Mouse (Mus musculus): Measurements from ENCODE around the gene Mtmr14. TPM values are rescaled to one million over a fixed set of nuclear protein-coding genes. Genes with fewer than 3 reads are reported as not detected.

Mtmr14 gene
- total and polyA plus RNA-seq, 2 experiments: 22.4 to 32.8 TPM

GRCm38 (mm10) chr6:113245585-113245984 is 7.9 kb downstream of the Mtmr14 start:
- no peaks in the 10 kb centered on the region for H3K4me1 ChIP-seq (ENCODE audit: control insufficient read depth, insufficient read depth, low read length)
- H3K79me2 ChIP-seq (ENCODE audit: control insufficient read depth, insufficient read depth, low read length): peaks cover 3% of the 10 kb centered on the region; the same call in 1 of the 2 replicates
- H3K27me3 ChIP-seq (ENCODE audit: control insufficient read depth, insufficient read depth, low read length): no peaks in the 10 kb centered on the region
- no peak overlapping the region for H3K27ac ChIP-seq (replicated peaks; ENCODE audit: insufficient read depth, low read depth, low read length)
- WGBS: 85% methylated on average over 2 of the region's 2 CpGs
- no peak for DNase-seq (ENCODE audit: extremely low read depth, low read depth, low spot score)
- no peak overlapping the region for H3K9ac ChIP-seq (ENCODE audit: low read depth, low read length)
- peaks cover 27% of the 10 kb centered on the region for H3K36me3 ChIP-seq (ENCODE audit: control insufficient read depth, insufficient read depth, low read length)
- no peak overlapping the region for H3K4me3 ChIP-seq (ENCODE audit: insufficient read depth, low read depth, low read length)
- TF ChIP-seq CTCF (IDR thresholded peaks at IDR 0.05; ENCODE audit: low read depth, low read length) (no peak), POLR2A (IDR thresholded peaks at IDR 0.05; ENCODE audit: extremely low read depth, insufficient read depth, low read length) (no peak)

GRCm38 (mm10) chr6:113250786-113251185 is 13.1 kb downstream of the Mtmr14 start:
- H3K36me3 ChIP-seq (ENCODE audit: control insufficient read depth, insufficient read depth, low read length): peaks cover 39% of the 10 kb centered on the region
- no peaks in the 10 kb centered on the region for H3K4me1 ChIP-seq (ENCODE audit: control insufficient read depth, insufficient read depth, low read length)
- DNase-seq (ENCODE audit: extremely low read depth, low read depth, low spot score): no peak
- 86% methylated on average over 5 of the region's 5 CpGs for WGBS
- TF ChIP-seq CTCF (IDR thresholded peaks at IDR 0.05; ENCODE audit: low read depth, low read length): no peak
- no peak for TF ChIP-seq POLR2A (IDR thresholded peaks at IDR 0.05; ENCODE audit: extremely low read depth, insufficient read depth, low read length)
- no peak overlapping the region for H3K27ac ChIP-seq (replicated peaks; ENCODE audit: insufficient read depth, low read depth, low read length)
- no peaks in the 10 kb centered on the region for H3K27me3 ChIP-seq (ENCODE audit: control insufficient read depth, insufficient read depth, low read length)
- H3K9ac ChIP-seq (ENCODE audit: low read depth, low read length): no peak overlapping the region
- H3K4me3 ChIP-seq (ENCODE audit: insufficient read depth, low read depth, low read length): no peak overlapping the region
- no peaks in the 10 kb centered on the region for H3K79me2 ChIP-seq (ENCODE audit: control insufficient read depth, insufficient read depth, low read length)

- Histone ChIP-seq H3K79me2 (ENCODE audit: control insufficient read depth, insufficient read depth, low read length) (no peaks in the 10 kb centered on the region), H3K36me3 (ENCODE audit: control insufficient read depth, insufficient read depth, low read length) (peaks cover 48% of the 10 kb centered on the region), H3K27ac (replicated peaks; ENCODE audit: insufficient read depth, low read depth, low read length) (no peak overlapping the region), H3K4me1 (ENCODE audit: control insufficient read depth, insufficient read depth, low read length) (no peaks in the 10 kb centered on the region), H3K4me3 (ENCODE audit: insufficient read depth, low read depth, low read length) (no peak overlapping the region), H3K9ac (ENCODE audit: low read depth, low read length) (no peak overlapping the region), H3K27me3 (ENCODE audit: control insufficient read depth, insufficient read depth, low read length) (no peaks in the 10 kb centered on the region)
- TF ChIP-seq CTCF (IDR thresholded peaks at IDR 0.05; ENCODE audit: low read depth, low read length) (no peak), POLR2A (IDR thresholded peaks at IDR 0.05; ENCODE audit: extremely low read depth, insufficient read depth, low read length) (no peak)
- DNase-seq (ENCODE audit: extremely low read depth, low read depth, low spot score): no peak
Measured at GRCm38 (mm10) chr6:113251921-113252320, 14.3 kb downstream of the Mtmr14 start.

GRCm38 (mm10) chr6:113254899-113255298 is 17.3 kb downstream of the Mtmr14 start:
- Histone ChIP-seq H3K9ac (ENCODE audit: low read depth, low read length) (no peak overlapping the region), H3K79me2 (ENCODE audit: control insufficient read depth, insufficient read depth, low read length) (no peaks in the 10 kb centered on the region), H3K4me3 (ENCODE audit: insufficient read depth, low read depth, low read length) (no peak overlapping the region), H3K36me3 (ENCODE audit: control insufficient read depth, insufficient read depth, low read length) (peaks cover 65% of the 10 kb centered on the region), H3K27ac (replicated peaks; ENCODE audit: insufficient read depth, low read depth, low read length) (no peak overlapping the region), H3K4me1 (ENCODE audit: control insufficient read depth, insufficient read depth, low read length) (no peaks in the 10 kb centered on the region), H3K27me3 (ENCODE audit: control insufficient read depth, insufficient read depth, low read length) (no peaks in the 10 kb centered on the region)
- TF ChIP-seq POLR2A (IDR thresholded peaks at IDR 0.05; ENCODE audit: extremely low read depth, insufficient read depth, low read length): no peak
- no peak for TF ChIP-seq CTCF (IDR thresholded peaks at IDR 0.05; ENCODE audit: low read depth, low read length)
- no peak for DNase-seq (ENCODE audit: extremely low read depth, low read depth, low spot score)

- WGBS: 89% methylated on average over 8 of the region's 8 CpGs
- no peaks in the 10 kb centered on the region for H3K79me2 ChIP-seq (ENCODE audit: control insufficient read depth, insufficient read depth, low read length)
- DNase-seq (ENCODE audit: extremely low read depth, low read depth, low spot score): no peak
- no peaks in the 10 kb centered on the region for H3K27me3 ChIP-seq (ENCODE audit: control insufficient read depth, insufficient read depth, low read length)
- peaks cover 53% of the 10 kb centered on the region for H3K36me3 ChIP-seq (ENCODE audit: control insufficient read depth, insufficient read depth, low read length)
- TF ChIP-seq POLR2A (IDR thresholded peaks at IDR 0.05; ENCODE audit: extremely low read depth, insufficient read depth, low read length): no peak
- no peak for TF ChIP-seq CTCF (IDR thresholded peaks at IDR 0.05; ENCODE audit: low read depth, low read length)
- no peak overlapping the region for H3K9ac ChIP-seq (ENCODE audit: low read depth, low read length)
- no peak overlapping the region for H3K27ac ChIP-seq (replicated peaks; ENCODE audit: insufficient read depth, low read depth, low read length)
- H3K4me3 ChIP-seq (ENCODE audit: insufficient read depth, low read depth, low read length): no peak overlapping the region
- H3K4me1 ChIP-seq (ENCODE audit: control insufficient read depth, insufficient read depth, low read length): no peaks in the 10 kb centered on the region
Measured at GRCm38 (mm10) chr6:113261174-113261858, 23.7 kb downstream of the Mtmr14 start.

GRCm38 (mm10) chr6:113263531-113263930 is 25.9 kb downstream of the Mtmr14 start:
- H3K79me2 ChIP-seq (ENCODE audit: control insufficient read depth, insufficient read depth, low read length): no peaks in the 10 kb centered on the region
- no peak overlapping the region for H3K4me3 ChIP-seq (ENCODE audit: insufficient read depth, low read depth, low read length)
- no peak for DNase-seq (ENCODE audit: extremely low read depth, low read depth, low spot score)
- H3K36me3 ChIP-seq (ENCODE audit: control insufficient read depth, insufficient read depth, low read length): peaks cover 49% of the 10 kb centered on the region
- WGBS: 93% methylated on average over 6 of the region's 6 CpGs
- H3K27ac ChIP-seq (replicated peaks; ENCODE audit: insufficient read depth, low read depth, low read length): no peak overlapping the region
- TF ChIP-seq POLR2A (IDR thresholded peaks at IDR 0.05; ENCODE audit: extremely low read depth, insufficient read depth, low read length) (no peak), CTCF (IDR thresholded peaks at IDR 0.05; ENCODE audit: low read depth, low read length) (no peak)
- H3K9ac ChIP-seq (ENCODE audit: low read depth, low read length): no peak overlapping the region
- no peaks in the 10 kb centered on the region for H3K4me1 ChIP-seq (ENCODE audit: control insufficient read depth, insufficient read depth, low read length)
- no peaks in the 10 kb centered on the region for H3K27me3 ChIP-seq (ENCODE audit: control insufficient read depth, insufficient read depth, low read length)

All from liver, adult 2 months (tissue).